Mouse (Mus musculus): ENCODE data around the gene Gm21812.
"Not testable (repeated sequence)": the region's sequence is repeated elsewhere in the genome, so short reads cannot be mapped to it uniquely, and the experiment has no call there.

The Gm21812 gene

GRCm38 (mm10) chrY:9347084-9347483 lies at the start of gene Gm21812:
Gm21812 (minus strand) TSS chrY:9347184.
- not testable (repeated sequence) for DNase-seq
